Mouse (Mus musculus) frontal cortex, postnatal 10 days (tissue): ENCODE results near the gene Znhit1.

Experiments
- DNase-seq, 2 experiments: peaks; one replicate each; pipeline ENCODE4 v3.0.0; 2022; ENCODE audit warnings: low spot score in 2 of 2, mixed read lengths in 1 of 2

The Znhit1 gene

DNA sequence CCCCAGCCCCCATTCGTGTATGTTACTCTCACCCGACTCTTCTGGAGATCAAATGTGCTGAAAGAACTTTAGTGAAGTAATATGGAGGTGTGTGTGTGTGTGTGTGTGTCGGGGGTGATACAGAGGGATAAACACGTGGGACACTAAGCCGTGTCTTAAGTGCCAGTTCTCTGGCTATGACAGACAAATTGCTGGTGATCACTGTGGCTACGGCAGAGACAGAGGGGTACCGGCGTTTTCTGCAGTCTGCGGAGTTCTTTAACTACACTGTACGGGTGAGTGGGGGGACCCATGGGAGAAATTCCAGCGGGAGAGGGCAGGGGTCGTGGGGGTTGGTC is at the start of gene Znhit1:
Gene Znhit1 (minus strand): TSS at position 88 of the 338 bp plus-strand sequence.
- no peak for DNase-seq

DNA sequence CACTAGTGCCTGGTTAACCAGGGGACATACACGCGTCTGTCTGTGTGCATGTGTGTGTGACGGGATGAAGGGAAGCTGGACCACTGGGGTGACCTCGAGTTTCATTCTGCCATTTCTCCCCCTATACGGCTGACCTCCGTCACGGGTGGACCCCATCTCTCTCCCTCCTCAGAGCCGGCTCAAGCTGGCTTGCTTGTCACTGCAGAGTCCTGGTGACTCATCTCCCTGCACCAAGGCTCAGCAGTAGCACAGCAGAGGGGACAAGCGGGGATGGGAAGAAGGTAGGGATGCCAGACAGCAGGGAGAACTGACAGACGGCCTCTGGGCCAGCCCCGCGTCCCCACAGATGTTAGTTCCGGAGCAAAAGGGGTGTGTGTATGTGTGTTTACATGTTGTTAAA is 48.4 kb upstream of the Znhit1 start:
- no peak for DNase-seq

DNA sequence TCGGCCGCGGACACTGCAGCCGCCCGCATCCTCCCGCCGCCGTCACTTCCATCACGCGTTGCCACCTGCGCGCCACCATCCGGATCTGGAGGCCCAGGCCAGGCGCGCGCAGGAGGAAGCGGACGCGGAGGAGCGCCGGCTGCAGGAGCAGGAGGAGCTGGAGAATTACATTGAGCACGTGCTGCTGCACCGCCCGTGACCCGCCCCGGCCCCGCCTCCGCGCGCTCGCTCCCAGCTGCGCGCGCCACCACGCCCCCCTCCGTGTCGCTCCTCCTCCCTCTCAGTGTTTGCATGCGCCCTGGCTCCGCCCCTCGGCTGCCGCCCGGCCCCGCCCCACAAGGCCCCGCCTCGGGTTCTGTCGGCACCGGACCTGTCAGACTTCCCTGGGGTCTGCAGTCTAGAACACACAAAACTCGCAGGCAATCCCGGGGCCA is 44.8 kb upstream of the Znhit1 start:
- DNase-seq: peak; percentile 72 to 81

DNA sequence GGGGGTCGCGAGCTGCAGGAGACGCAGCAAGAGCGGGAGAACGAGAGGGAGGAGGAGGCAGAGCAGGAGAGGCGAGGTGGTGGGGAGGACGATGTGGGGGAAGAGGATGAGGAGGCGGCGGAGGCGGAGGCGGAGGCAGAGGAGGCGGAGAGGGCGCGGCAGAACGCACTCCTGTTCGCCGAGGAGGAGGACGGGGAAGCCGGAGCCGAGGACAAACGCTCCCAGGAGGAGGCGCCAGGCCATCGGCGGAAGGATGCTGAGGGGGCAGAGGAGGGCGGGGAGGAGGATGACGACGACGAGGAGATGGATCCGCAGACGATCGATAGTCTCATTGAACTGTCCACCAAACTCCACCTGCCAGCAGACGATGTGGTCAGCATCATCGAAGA is 44.2 kb upstream of the Znhit1 start:
- DNase-seq: peak in 1 of 2 experiments; percentile 61

DNA sequence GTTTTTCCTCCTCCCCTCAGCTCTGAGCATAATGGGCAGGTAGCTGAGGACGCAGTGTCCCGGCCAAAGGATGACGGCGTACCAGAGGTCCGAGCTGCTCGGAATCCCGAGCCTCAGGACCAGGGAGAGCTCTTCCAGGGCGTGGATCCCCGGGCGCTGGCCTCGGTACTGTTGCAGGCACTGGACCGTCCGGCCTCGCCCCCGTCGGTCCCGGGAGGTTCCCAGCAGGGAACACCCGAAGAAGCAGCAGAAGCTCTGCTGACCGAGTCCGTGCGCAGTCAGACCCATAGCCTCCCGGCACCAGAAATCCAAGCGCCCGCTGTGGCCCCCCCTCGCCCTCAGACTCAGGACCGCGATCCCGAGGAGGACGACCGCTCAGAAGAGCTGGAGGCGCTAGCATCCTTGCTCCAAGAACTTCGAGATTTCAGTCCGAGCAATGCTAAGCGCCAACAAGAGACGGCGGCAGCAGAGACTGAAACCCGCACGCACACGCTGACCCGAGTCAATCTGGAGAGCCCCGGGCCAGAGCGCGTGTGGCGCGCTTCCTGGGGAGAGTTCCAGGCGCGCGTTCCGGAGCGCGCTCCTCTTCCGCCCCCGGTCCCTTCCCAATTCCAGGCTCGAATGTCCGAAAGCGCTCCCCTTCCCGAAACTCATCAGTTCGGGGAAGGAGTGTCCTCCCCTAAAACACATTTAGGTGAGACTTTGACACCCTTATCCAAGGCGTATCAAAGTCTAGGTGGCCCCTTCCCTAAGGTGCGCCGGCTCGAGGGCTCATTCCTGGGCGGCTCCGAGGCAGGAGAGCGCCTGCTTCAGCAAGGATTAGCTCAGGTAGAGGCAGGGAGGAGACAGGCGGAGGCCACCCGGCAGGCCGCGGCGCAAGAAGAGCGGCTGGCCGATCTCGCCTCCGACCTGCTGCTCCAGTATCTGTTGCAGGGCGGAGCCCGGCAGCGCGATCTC is 43.5 kb upstream of the Znhit1 start:
- DNase-seq: peak in 1 of 2 experiments; percentile 36

DNA sequence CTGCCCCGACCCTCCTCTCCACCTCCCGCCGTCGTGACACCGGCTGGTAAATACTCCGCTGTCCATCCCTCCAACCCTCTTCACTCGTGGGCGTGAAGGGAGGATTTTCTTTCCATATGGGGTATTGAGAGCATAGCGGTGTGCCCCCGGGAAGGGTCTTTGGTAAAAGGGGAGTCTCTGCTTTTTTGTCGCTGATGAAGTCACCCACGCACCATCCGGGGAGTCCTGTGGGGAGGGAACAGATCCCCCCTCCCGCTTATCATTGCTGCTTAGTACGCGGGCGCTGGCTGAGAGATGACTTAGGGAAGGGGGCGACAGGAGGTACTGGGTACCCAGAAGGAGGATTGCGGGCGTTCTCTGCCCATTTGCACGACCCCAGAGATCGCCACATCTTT is 42.6 kb upstream of the Znhit1 start:
- peak; percentile 58 to 64 for DNase-seq

DNA sequence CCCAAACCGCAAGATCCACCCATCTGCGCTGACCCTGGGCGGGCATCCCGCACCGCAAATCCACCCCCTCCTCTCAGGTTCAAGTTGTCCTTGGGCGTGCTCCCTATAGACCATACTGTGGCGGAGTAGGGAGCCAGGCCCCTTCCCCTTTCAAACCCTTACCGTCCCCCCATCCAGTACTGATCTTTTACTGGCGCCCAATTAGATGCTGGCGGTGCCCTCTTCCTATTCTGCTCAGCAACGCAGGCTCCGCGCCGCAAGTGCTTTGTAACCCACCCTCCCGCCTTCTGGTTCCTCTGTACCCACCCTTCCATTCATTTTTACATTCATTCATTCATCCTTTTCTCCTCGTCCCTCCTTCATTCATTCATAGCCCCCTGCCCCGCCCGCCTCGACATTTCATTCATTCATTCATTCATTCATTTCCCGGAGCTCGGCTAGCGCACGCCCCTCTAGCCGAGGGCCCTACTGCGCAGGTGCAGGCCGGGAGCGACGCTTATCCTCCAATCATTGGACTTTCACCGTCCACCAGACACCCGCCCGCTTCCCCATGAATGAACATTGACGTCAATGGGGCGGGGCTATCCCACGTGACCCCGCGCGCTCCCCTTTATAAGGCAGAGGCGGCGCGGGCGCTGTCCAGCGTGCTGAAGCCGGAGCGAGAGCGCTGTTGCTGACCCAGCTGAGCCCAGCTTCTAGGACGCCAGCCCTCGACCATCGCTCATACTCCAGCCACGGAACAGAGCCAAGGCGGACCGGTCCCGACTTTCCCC is 42.0 kb upstream of the Znhit1 start:
- peak; percentile 93 to 95 for DNase-seq

DNA sequence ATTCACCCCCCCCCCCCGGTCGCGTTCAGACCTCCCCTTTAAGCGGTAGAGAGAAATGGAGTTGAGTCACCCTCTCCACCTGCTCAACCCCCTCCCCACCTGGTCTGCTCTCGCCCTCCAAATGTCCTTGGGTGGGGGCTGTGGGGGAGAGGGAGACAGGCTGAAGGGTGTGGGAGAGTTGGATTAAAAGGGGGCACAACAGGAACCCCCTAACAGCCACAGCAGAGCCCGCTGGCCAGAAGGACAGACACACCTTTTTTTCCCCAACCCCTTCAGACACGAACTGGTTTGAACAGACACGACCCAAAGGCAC is 41.4 kb upstream of the Znhit1 start:
- DNase-seq: no peak

DNA sequence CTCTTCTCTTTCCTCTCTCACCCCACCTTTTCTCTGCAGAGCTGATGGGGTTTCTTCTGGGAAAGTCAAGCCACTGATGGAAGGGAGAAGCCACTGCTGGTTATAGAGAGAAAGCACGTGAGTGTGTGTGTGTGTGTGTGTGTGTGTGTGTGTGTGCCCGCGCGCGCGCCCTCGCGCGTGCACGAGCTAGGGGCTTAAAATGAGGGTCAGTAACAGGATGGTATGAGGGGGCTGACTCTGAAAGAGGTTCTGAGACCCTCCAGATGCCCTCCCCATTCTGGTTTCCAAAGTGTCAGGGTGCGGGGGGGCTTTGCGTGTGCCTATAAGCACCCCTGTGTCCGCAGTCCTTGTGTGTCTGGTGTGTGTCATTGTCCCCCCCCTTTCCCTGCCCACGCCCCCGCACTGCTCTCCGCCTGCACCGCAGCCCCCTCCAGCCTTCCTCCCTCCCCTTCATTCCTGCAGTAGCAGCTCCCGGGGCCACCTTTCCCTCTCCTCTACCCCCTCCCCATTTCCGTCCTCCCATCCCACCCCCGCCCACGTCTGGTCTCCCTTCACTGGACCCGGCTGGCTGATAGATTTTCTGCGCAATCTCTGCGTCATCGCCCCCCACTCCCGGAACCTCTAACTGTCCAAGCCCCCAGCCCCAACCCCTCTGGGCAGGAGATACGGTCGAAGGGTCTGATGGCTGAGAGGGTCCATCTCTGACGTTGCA is 40.9 kb upstream of the Znhit1 start:
- no peak for DNase-seq

DNA sequence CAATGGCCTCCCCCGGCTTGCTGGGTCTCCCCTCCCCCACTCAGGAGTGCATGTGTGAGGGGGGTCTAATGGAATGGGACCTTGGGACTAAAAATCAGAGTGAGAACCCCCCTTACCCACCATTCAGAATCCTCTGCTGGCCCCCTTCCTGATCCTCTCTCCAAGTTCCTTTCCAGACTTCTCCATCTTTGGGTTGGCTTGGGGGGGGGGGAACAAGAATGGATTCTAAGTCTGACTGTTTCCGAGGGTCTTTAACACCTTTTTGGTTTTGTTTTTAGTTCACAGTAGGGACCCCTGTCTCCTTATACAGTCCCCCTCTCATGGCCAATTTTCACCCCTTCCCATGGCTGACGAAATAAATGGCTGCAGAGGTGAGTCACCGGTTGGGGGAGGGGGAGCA is 38.3 kb upstream of the Znhit1 start, which contains the start of gene Vgf:
Gene Vgf (plus strand): TSS at position 301 of the 400 bp plus-strand sequence.
- no peak for DNase-seq

DNA sequence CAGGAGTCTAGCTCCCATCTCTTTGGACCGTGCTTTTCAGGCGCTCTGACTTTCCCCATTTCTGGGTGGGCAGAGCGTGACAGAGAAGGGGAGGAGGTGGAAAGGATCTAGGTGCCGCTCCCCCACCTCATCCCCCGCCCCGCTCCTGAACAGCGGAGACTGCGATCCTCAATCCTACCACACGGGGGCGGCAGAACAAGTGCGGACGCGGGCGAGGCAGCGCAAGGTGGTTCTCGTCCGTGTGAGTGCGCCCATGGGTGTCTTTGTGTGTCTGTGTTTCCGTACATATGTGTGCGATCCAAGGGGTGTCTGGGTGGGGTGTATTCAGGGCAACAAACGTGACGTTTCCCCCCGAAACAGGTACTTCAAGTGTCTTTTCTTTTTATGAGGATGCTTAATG is 37.3 kb upstream of the Znhit1 start:
- DNase-seq: peak in 1 of 2 experiments; percentile 76

DNA sequence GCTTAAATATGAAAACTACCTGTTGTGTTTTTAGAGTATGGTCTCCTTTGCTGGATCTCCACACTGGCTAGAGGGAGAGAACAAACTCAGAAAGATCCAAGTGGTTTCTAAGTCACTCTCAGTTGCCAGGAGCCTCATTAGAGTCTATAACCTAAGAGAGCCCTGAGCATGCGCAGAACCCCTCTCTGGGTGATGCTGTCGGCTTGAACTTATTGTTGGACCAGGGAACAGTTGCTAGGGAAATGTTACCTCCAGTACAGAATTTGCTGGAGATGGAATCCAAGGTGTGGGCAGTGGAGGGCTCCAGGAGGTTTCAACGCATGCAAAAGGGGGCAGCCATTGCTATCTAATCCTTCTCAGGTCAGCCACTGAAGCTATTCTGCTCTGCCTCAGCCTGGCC is 36.5 kb upstream of the Znhit1 start:
- DNase-seq: no peak

DNA sequence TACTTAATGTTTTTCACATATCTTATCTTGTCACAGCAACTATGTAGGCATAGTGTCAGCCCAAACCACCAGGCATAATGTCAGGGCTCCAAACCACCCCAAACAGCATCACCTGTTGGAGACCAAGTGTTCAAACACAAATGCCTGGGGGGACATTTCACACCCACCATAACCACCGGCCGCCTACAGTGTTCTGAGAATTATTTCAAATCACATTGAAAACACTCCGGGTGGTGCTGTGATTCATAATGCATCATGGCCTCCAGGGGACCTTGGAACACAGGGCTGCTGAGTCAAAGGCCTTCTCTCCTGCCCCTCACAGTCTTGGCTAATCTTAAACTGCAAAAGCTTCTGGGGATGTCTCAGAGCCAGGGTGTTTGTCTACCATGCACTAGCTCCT is 28.1 kb upstream of the Znhit1 start:
- no peak for DNase-seq

DNA sequence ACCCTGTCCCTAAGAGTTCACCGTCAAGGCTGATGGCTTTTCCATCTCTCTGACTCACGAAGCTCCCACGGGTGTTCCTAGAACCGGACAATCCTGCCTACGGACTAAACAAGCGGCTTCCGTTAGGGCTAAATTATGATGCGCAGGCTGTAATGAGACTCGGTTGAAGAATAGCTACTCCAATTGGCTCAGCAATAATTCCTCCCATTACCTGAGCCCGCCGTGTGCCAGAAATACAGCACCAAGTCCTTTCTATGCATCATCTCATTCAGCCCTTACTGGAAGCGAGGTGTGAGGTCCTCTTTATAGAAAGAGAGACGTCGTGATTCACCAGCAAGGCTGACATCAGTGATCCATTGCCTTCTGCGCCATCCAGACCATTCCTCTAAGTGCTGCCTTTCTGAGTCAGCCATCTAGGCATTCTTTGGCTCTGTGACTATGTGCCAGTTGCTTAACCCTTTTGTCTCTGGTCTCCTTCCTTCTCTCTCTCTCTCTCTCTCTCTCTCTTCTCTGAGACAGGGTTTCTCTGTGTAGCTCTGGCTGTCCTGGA is 24.7 kb upstream of the Znhit1 start:
- no peak for DNase-seq

DNA sequence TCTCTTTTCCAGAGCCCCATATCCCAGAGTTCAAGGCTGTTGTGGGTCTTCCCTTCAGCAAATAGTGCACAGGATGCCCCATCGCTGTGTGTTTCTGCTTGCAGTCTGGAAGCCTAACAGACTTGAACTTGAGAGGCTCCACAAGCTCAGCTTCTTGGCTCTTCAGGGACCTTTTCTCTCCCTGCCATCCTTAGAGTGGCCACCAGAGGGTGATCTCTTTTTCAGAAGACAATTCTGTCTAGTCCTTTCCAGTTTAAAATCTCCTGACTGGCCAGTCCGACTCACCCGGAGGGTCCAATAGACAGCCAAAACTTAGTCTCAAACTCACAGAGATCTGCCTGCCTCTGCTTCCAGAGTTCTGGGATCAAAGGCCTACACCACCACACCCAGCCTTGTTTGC is 22.2 kb upstream of the Znhit1 start:
- no peak for DNase-seq

DNA sequence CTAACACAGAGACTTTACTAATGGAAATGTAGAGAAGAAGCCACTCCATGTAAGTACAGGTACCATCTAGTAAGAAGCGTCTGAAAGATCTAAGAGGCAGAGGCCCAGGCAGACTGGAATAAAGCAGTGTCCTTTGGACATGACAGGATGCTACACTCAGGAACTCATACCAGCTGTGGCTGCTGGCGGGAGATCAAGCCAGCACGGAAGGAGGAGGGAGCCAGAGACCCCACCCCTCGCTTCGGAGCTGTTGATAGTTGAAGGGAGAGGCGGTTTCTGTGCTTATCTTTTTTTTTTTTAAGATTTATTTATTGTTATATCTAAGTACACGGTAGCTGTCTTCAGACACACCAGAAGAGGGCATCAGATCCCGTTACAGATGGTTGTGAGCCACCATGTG is 19.5 kb upstream of the Znhit1 start:
- DNase-seq: no peak

DNA sequence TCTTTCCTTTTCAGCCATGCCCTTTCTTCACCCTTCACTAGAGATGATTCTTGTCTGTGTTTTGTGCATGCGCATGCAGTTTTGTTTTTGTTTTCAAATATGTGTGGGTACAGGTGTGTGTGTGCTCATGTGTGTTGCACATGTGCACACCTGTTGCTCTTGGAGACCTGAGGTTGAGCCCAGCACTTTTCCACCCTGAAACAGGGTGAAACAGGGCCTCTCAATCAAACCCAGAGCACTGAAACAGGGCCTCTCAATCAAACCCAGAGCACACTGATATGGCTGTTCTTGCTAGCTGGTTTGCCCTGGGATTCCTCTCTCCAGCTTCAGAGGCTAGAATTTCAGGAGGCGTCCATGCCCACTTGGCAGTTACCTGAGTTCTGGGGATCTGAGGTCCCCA is 12.8 kb upstream of the Znhit1 start:
- DNase-seq: no peak

DNA sequence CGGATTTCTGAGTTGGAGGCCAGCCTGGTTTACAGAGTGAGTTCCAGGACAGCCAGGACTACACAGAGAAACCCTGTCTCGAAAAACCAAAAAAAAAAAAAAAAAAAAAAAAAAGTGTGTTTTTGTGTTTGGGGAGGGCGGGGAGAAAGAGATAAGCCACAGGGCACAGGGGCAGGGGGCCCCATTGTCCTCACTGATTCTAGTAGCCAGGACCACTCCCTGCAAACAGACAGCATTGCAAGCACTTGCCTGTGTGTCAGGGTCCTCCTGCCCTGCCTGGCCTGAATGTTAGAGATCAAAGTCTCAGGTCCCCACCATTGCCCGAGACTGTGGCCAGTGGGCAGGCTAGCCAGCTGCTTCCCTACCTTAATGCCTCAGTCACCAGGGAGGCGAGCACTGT is 11.6 kb upstream of the Znhit1 start:
- DNase-seq: no peak

DNA sequence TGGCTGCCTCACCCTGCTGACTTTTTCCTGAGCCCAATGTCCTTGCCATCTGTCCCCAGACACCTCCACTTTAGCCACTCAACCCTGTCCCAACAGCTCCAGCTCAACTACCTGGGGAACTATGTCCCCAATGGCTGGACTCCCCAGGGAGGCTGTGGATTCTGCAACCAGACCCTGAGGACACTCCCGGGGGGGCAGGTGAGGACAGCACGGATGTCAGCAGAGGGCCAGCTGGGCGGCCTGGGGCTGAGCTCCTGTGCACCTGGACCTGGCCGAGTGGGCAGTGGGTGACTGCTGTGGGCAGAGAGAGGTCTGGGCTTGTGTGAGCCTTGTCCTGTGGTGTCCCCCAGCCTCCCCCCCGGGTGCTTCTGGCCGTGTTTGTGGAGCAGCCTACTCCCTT is 2.0 kb upstream of the Znhit1 start:
- no peak for DNase-seq

DNA sequence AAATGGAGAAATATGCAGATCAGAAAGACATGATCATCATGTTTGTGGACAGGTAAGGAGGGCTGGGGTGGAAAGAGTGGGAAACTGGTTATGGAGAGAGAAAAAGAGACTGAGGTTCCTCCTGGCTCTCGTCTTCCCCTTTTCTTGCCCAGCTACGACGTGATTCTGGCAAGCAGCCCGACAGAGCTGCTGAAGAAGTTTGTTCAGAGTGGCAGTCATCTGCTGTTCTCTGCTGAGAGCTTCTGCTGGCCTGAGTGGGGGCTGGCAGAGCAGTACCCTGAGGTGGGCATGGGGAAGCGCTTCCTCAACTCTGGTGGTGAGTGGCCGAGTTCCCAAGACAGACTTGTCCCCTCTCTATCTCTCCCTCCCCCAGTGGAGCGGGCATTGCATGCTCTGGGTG is 599 bp upstream of the Znhit1 start:
- DNase-seq: peak in 1 of 2 experiments; percentile 48

DNA sequence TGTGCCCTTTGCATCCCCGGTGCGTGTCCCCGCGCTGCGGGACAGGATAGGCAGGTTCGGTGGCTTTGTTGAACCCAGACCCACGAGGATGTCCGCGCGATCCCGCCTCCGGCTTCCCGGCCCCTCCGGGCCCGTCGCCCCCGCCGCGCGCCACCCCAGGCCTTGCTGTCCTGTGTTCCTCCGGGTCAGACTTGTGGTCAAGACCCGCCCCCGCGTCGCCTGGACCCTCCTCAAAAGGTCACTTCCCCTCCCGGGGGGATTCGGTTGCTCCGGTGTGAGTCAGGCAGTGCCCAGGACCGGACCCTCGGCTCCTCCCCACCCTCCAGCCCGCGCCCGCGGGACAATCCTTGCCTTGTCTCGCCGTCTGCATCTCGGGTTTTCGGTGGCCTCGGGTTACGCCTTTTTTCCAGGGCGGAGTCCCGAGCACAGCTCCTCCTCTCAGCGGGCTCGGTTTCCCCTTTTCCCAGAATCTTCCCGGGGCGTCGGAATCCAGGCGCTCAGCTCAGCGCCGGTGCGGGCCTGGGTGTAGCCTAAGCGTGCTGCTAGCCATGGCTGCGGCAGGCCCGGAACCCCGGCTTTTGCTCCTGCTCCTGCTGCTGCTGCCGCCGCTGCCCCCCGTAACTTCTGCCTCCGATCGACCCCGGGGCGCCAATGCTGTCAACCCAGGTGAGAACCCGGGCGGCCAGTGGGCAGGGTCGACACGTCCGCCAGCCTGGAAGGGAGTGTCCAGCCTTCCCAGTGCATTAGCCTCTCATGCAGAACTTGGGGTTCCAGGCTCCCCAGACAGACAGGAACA is 485 bp downstream of the Znhit1 start:
- peak; percentile 81 to 82 for DNase-seq
